In genomic region chr5:33420313-33420712, GRCm38 (mm10) we compare ENCODE assay signal across 46 mouse cellular contexts. TPM values are rescaled to one million over a fixed set of nuclear protein-coding genes. Genes with fewer than 3 reads are reported as not detected.
"Had no signal": no experiment of that assay in that cellular context is flagged by ENCODE, and none has a peak within 500 bp of the region (broad histone marks: within the 10 kb centered on the region; RNA-seq: fewer than 3 reads in every experiment).

No protein-coding gene starts in this region.

- DNase-seq: left cerebral cortex, postnatal 4 days; liver; liver, embryonic 13.5 days; lung, adult 18-20 months; lung, adult 2 months; lung, embryonic 14.5 days; lung, postnatal 10 days; lung, postnatal 14 days; lung, postnatal 36 days; lung, postnatal 4 days; midbrain, embryonic 14.5 days had no signal

- ATAC-seq: liver, embryonic 12.5 days; lung, postnatal 0 days; midbrain, embryonic 13.5 days; midbrain, embryonic 15.5 days; midbrain, embryonic 16.5 days had no signal

- H3K9me3 ChIP-seq: limb, embryonic 10.5 days; limb, embryonic 12.5 days; limb, embryonic 13.5 days; limb, embryonic 15.5 days; liver, embryonic 12.5 days; liver, embryonic 13.5 days; liver, embryonic 15.5 days; lung, embryonic 15.5 days; megakaryocyte, embryonic 14.5 days; midbrain, embryonic 10.5 days; midbrain, embryonic 12.5 days; midbrain, embryonic 13.5 days; midbrain, embryonic 15.5 days; neural tube, embryonic 12.5 days had no signal

- H3K9ac ChIP-seq: limb, embryonic 12.5 days; limb, embryonic 13.5 days; limb, embryonic 15.5 days; liver, embryonic 12.5 days; liver, embryonic 13.5 days; liver, embryonic 14.5 days; liver, embryonic 15.5 days; lung, embryonic 14.5 days; lung, embryonic 15.5 days; midbrain, embryonic 12.5 days; midbrain, embryonic 13.5 days; midbrain, embryonic 15.5 days; neural tube, embryonic 12.5 days had no signal

- H3K36me3 ChIP-seq: liver, embryonic 12.5 days; liver, embryonic 13.5 days; liver, embryonic 15.5 days; lung, embryonic 15.5 days had no signal

- H3K4me3 ChIP-seq: limb, embryonic 10.5 days; limb, embryonic 12.5 days; limb, embryonic 13.5 days; limb, embryonic 15.5 days; liver, embryonic 12.5 days; liver, embryonic 13.5 days; liver, embryonic 15.5 days; lung, embryonic 15.5 days; megakaryocyte, embryonic 14.5 days; midbrain, embryonic 10.5 days; midbrain, embryonic 12.5 days; midbrain, embryonic 13.5 days; midbrain, embryonic 15.5 days; myocyte; neural tube, embryonic 12.5 days had no signal

- H3K4me1 ChIP-seq: limb, embryonic 10.5 days; limb, embryonic 12.5 days; limb, embryonic 13.5 days; limb, embryonic 15.5 days; liver, embryonic 12.5 days; liver, embryonic 13.5 days; liver, embryonic 15.5 days; lung, embryonic 15.5 days; midbrain, embryonic 10.5 days; midbrain, embryonic 12.5 days; midbrain, embryonic 13.5 days; midbrain, embryonic 15.5 days; neural tube, embryonic 12.5 days had no signal

- H3K4me2 ChIP-seq: limb, embryonic 12.5 days; limb, embryonic 13.5 days; limb, embryonic 15.5 days; liver, embryonic 11.5 days; liver, embryonic 12.5 days; liver, embryonic 13.5 days; liver, embryonic 15.5 days; lung, embryonic 14.5 days; lung, embryonic 15.5 days; midbrain, embryonic 11.5 days; midbrain, embryonic 12.5 days; midbrain, embryonic 13.5 days; midbrain, embryonic 15.5 days; neural tube, embryonic 12.5 days had no signal

- H3K27ac ChIP-seq: limb, embryonic 10.5 days; limb, embryonic 12.5 days; limb, embryonic 13.5 days; limb, embryonic 15.5 days; liver, embryonic 12.5 days; liver, embryonic 13.5 days; liver, embryonic 14.5 days; liver, embryonic 15.5 days; lung, embryonic 15.5 days; macrophage; midbrain, embryonic 10.5 days; midbrain, embryonic 12.5 days; midbrain, embryonic 13.5 days; midbrain, embryonic 15.5 days; neural tube, embryonic 12.5 days had no signal

- H3K27me3 ChIP-seq: midbrain, embryonic 15.5 days had no signal

RNA-seq across cellular contexts. Expression of gene Nkx1-1, which starts 13.5 kb away (rescaled TPM):
- total RNA-seq: left cerebral cortex, adult 8-10 months; left cerebral cortex, postnatal 10 days; left cerebral cortex, postnatal 14 days; left cerebral cortex, postnatal 25 days; left cerebral cortex, postnatal 36 days; left cerebral cortex, postnatal 4 days; liver, adult 2 months; megakaryocyte progenitor cell, adult 5-6 weeks; megakaryocyte, adult 5-6 weeks; megakaryocyte-erythroid progenitor cell, adult 5-6 weeks; monocyte, adult 5-6 weeks had no signal
- polyA plus RNA-seq: limb, embryonic 10.5 days; limb, embryonic 11.5 days; limb, embryonic 12.5 days; limb, embryonic 13.5 days; limb, embryonic 14.5 days; limb, embryonic 15.5 days; liver, adult 2 months; liver, embryonic 11.5 days; liver, embryonic 12.5 days; liver, embryonic 13.5 days; liver, embryonic 14.5 days; liver, embryonic 15.5 days; liver, embryonic 16.5 days; lung, adult 2 months; lung, embryonic 14.5 days; lung, embryonic 15.5 days; lung, embryonic 16.5 days; lung, postnatal 0 days; macrophage; midbrain, embryonic 10.5 days; midbrain, embryonic 13.5 days; midbrain, embryonic 15.5 days; midbrain, embryonic 16.5 days; midbrain, postnatal 0 days; myocyte had no signal
